In the genomic region with DNA sequence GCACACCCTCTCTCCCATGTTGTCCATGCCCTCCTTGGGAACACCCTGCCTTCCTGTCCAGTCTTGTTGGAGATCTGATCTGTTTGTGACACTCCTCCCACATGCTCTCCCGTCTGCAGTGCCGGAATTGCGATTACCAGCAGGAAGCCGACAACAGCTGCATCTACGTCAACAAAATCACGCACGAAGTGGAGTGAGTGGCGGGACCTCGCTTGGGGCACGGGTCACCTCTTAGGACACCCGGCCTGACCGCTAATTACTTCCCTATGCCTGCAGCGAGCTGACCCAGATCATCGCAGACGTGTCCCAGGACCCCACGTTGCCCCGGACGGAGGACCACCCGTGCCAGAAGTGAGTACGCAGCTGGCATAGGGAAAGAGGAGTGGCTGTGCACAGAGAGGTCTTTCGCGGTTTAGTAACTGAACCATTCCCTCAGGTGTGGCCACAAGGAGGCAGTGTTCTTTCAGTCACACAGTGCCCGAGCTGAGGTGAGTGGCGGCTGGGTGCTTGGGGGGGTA, we compare ENCODE assay signal across 8 mouse cellular contexts. TPM values are rescaled to one million over a fixed set of nuclear protein-coding genes. Genes with fewer than 3 reads are reported as not detected.
DNase-seq lines count a peak whose midpoint lies in the region; ATAC-seq and TF ChIP-seq lines count a peak whose summit lies in the region.

No protein-coding gene starts in this region.

- peak overlapping the region; percentile 98 for H3K27ac ChIP-seq in gastrocnemius, adult 2 months
- peak overlapping the region; percentile 62 for H3K27ac ChIP-seq in intestine, embryonic 16.5 days (ENCODE audit: low read length)
- peak overlapping the region; percentile 77 for H3K27ac ChIP-seq in liver, adult 2 months (replicated peaks; ENCODE audit: insufficient read depth, low read depth, low read length)
- peak overlapping the region; percentile 95 for H3K27ac ChIP-seq in midbrain, postnatal 0 days (ENCODE audit: low read depth, low read length)
- peak overlapping the region; percentile 97 for H3K27ac ChIP-seq in stomach, embryonic 15.5 days

- no peaks in the 10 kb centered on the region for H3K27me3 ChIP-seq in intestine, embryonic 16.5 days (replicated peaks; ENCODE audit: control insufficient read depth, insufficient read depth, low read length)
- no peaks in the 10 kb centered on the region for H3K27me3 ChIP-seq in liver, adult 2 months (ENCODE audit: control insufficient read depth, insufficient read depth, low read length)
- H3K27me3 ChIP-seq in midbrain, postnatal 0 days (ENCODE audit: insufficient read depth, low read length), result no peaks in the 10 kb centered on the region
- no peaks in the 10 kb centered on the region for H3K27me3 ChIP-seq in stomach, embryonic 15.5 days (replicated peaks)

- intact Hi-C loops in gastrocnemius, adult 2 months (cut with DNase I), result loop anchor here (1.0 kb wide), 1 partner anchor 48 kb away; a partner anchor contains a TSS

- H3K4me1 ChIP-seq in intestine, embryonic 16.5 days (ENCODE audit: control insufficient read depth, insufficient read depth, low read length), result peaks cover 9% of the 10 kb centered on the region
- H3K4me1 ChIP-seq in liver, adult 2 months (ENCODE audit: control insufficient read depth, insufficient read depth, low read length), result peaks cover 13% of the 10 kb centered on the region
- H3K4me1 ChIP-seq in midbrain, postnatal 0 days (ENCODE audit: insufficient read depth, low read length), result peaks cover 12% of the 10 kb centered on the region
- H3K4me1 ChIP-seq in stomach, embryonic 15.5 days, result peaks cover 16% of the 10 kb centered on the region

- 4% methylated on average over 24 of the region's 24 CpGs for WGBS in intestine, embryonic 16.5 days
- WGBS in liver, adult 2 months, result 2% methylated on average over 24 of the region's 24 CpGs
- 4% methylated on average over 24 of the region's 24 CpGs for WGBS in midbrain, postnatal 0 days
- 4% methylated on average over 24 of the region's 24 CpGs for WGBS in stomach, embryonic 15.5 days

- H3K4me2 ChIP-seq in intestine, embryonic 16.5 days (ENCODE audit: low read depth, low read length), result peak overlapping the region; percentile 75
- H3K4me2 ChIP-seq in midbrain, postnatal 0 days (ENCODE audit: low read depth, low read length, poor library complexity, severe bottlenecking), result peak overlapping the region; percentile 79
- H3K4me2 ChIP-seq in stomach, embryonic 15.5 days, result peak overlapping the region; percentile 86

- TF ChIP-seq POLR2A in liver, adult 2 months (IDR thresholded peaks at IDR 0.05; ENCODE audit: extremely low read depth, insufficient read depth, low read length), result no peak

- H3K79me2 ChIP-seq in liver, adult 2 months (ENCODE audit: control insufficient read depth, insufficient read depth, low read length), result no peaks in the 10 kb centered on the region

- peak overlapping the region; percentile 77 for H3K9ac ChIP-seq in intestine, embryonic 16.5 days (ENCODE audit: low read depth, low read length)
- peak overlapping the region; percentile 80 for H3K9ac ChIP-seq in liver, adult 2 months (ENCODE audit: low read depth, low read length)
- peak overlapping the region; percentile 72 for H3K9ac ChIP-seq in midbrain, postnatal 0 days (replicated peaks; ENCODE audit: low read length, poor library complexity, severe bottlenecking)
- H3K9ac ChIP-seq in stomach, embryonic 15.5 days, result peak overlapping the region; percentile 51

- peak; percentile 28 for ATAC-seq in intestine, embryonic 16.5 days
- peak; percentile 18; the same call in 1 of the 2 replicates for ATAC-seq in midbrain, postnatal 0 days (ENCODE audit: low FRiP score)
- peak; percentile 3; the same call in 1 of the 2 replicates for ATAC-seq in stomach, embryonic 15.5 days (ENCODE audit: insufficient read depth, low FRiP score, low read depth)

- H3K4me3 ChIP-seq in gastrocnemius, adult 2 months, result peak overlapping the region; percentile 83
- peak overlapping the region; percentile 72 for H3K4me3 ChIP-seq in intestine, embryonic 16.5 days (ENCODE audit: low read length)
- peak overlapping the region; percentile 67 for H3K4me3 ChIP-seq in liver, adult 2 months (ENCODE audit: insufficient read depth, low read depth, low read length)
- H3K4me3 ChIP-seq in midbrain, postnatal 0 days (ENCODE audit: low read depth, low read length), result peak overlapping the region; percentile 62
- H3K4me3 ChIP-seq in stomach, embryonic 15.5 days (replicated peaks), result peak overlapping the region; percentile 55

- no peaks in the 10 kb centered on the region for H3K9me3 ChIP-seq in intestine, embryonic 16.5 days (ENCODE audit: control insufficient read depth, low read length)
- no peaks in the 10 kb centered on the region for H3K9me3 ChIP-seq in midbrain, postnatal 0 days (ENCODE audit: low read length)
- H3K9me3 ChIP-seq in stomach, embryonic 15.5 days, result no peaks in the 10 kb centered on the region

- peak; percentile 53 for DNase-seq in ovary, adult 18-20 months (ENCODE audit: low spot score)
- DNase-seq in ovary, postnatal 10 days (ENCODE audit: low spot score), result no peak
- peak; percentile 68 to 88 for DNase-seq in cerebellum, postnatal 14 days
- DNase-seq in gastrocnemius, adult 2 months, result peak; percentile 65
- DNase-seq in liver, adult 2 months (ENCODE audit: extremely low read depth, low read depth, low spot score), result peak; percentile 76
- peak; percentile 63 for DNase-seq in midbrain, postnatal 0 days (ENCODE audit: low spot score)

- peak; percentile 47 for TF ChIP-seq CTCF in gastrocnemius, adult 2 months (IDR thresholded peaks at IDR 0.05)
- TF ChIP-seq CTCF in liver, adult 2 months (IDR thresholded peaks at IDR 0.05; ENCODE audit: low read depth, low read length), result peak; percentile 74
- TF ChIP-seq CTCF in midbrain, postnatal 0 days (IDR thresholded peaks at IDR 0.05), result peak; percentile 60

- peaks cover 3% of the 10 kb centered on the region; the same call in 1 of the 2 replicates for H3K36me3 ChIP-seq in intestine, embryonic 16.5 days (ENCODE audit: control insufficient read depth, insufficient read depth, low read length)
- no peaks in the 10 kb centered on the region; the same call in 1 of the 2 replicates for H3K36me3 ChIP-seq in liver, adult 2 months (ENCODE audit: control insufficient read depth, insufficient read depth, low read length)
- peaks cover 25% of the 10 kb centered on the region for H3K36me3 ChIP-seq in midbrain, postnatal 0 days (ENCODE audit: insufficient read depth, low read length)
- peaks cover 12% of the 10 kb centered on the region for H3K36me3 ChIP-seq in stomach, embryonic 15.5 days

RNA-seq across cellular contexts. Expression of a gene that starts 0.6 kb away (rescaled TPM):
- 10 to 100 TPM; 29.8 to 31.5 TPM for total RNA-seq in gastrocnemius, adult 2 months (2021)
- 139 and 142 TPM in 2 replicates for polyA plus RNA-seq in intestine, embryonic 16.5 days (2015; fragmentation: Nextera tagmentation; extraction: Ambion mirVana)
- 32.3 and 32.5 TPM in 2 replicates for total RNA-seq in liver, adult 2 months (2014; rRNA removed)
- 21.5 and 22.1 TPM in 2 replicates for polyA plus RNA-seq in liver, adult 2 months (2012; rRNA removed)
- total RNA-seq in midbrain, postnatal 0 days (2014; rRNA removed), result 127 and 149 TPM in 2 replicates
- 483 and 527 TPM in 2 replicates for polyA plus RNA-seq in midbrain, postnatal 0 days (2015; fragmentation: Nextera tagmentation; extraction: Ambion mirVana)
- polyA plus RNA-seq in stomach, embryonic 15.5 days (2015; fragmentation: Nextera tagmentation; extraction: Ambion mirVana), result 138 and 158 TPM in 2 replicates

RNA-seq across cellular contexts. Expression of a gene that starts 0.9 kb away (rescaled TPM):
- 10 to 100 TPM; 62.1 to 68.0 TPM for total RNA-seq in gastrocnemius, adult 2 months (2021)
- polyA plus RNA-seq in intestine, embryonic 16.5 days (2015; fragmentation: Nextera tagmentation; extraction: Ambion mirVana), result 99.2 and 103 TPM in 2 replicates
- 57.1 and 68.6 TPM in 2 replicates for total RNA-seq in liver, adult 2 months (2014; rRNA removed)
- polyA plus RNA-seq in liver, adult 2 months (2012; rRNA removed), result 99.9 and 109 TPM in 2 replicates
- total RNA-seq in midbrain, postnatal 0 days (2014; rRNA removed), result 93.3 and 126 TPM in 2 replicates
- 190 and 196 TPM in 2 replicates for polyA plus RNA-seq in midbrain, postnatal 0 days (2015; fragmentation: Nextera tagmentation; extraction: Ambion mirVana)
- polyA plus RNA-seq in stomach, embryonic 15.5 days (2015; fragmentation: Nextera tagmentation; extraction: Ambion mirVana), result 129 and 139 TPM in 2 replicates

RNA-seq across cellular contexts. Expression of a gene that starts 2.8 kb away (rescaled TPM):
- not detected for total RNA-seq in gastrocnemius, adult 2 months (2021)
- polyA plus RNA-seq in intestine, embryonic 16.5 days (2015; fragmentation: Nextera tagmentation; extraction: Ambion mirVana), result not detected in 2 replicates
- total RNA-seq in liver, adult 2 months (2014; rRNA removed), result not detected in 2 replicates
- 0.94 and 1.0 TPM in 2 replicates for polyA plus RNA-seq in liver, adult 2 months (2012; rRNA removed)
- total RNA-seq in midbrain, postnatal 0 days (2014; rRNA removed), result not detected in 2 replicates
- polyA plus RNA-seq in midbrain, postnatal 0 days (2015; fragmentation: Nextera tagmentation; extraction: Ambion mirVana), result not detected in 2 replicates
- not detected in 2 replicates for polyA plus RNA-seq in stomach, embryonic 15.5 days (2015; fragmentation: Nextera tagmentation; extraction: Ambion mirVana)

RNA-seq across cellular contexts. Expression of a gene that starts 34.1 kb away (rescaled TPM):
- 100 to 1,000 TPM; 178 to 186 TPM for total RNA-seq in gastrocnemius, adult 2 months (2021)
- 80.2 and 86.9 TPM in 2 replicates for polyA plus RNA-seq in intestine, embryonic 16.5 days (2015; fragmentation: Nextera tagmentation; extraction: Ambion mirVana)
- total RNA-seq in liver, adult 2 months (2014; rRNA removed), result 65.5 and 73.6 TPM in 2 replicates
- polyA plus RNA-seq in liver, adult 2 months (2012; rRNA removed), result 235 and 253 TPM in 2 replicates
- 201 and 272 TPM in 2 replicates for total RNA-seq in midbrain, postnatal 0 days (2014; rRNA removed)
- 58.0 and 62.4 TPM in 2 replicates for polyA plus RNA-seq in midbrain, postnatal 0 days (2015; fragmentation: Nextera tagmentation; extraction: Ambion mirVana)
- polyA plus RNA-seq in stomach, embryonic 15.5 days (2015; fragmentation: Nextera tagmentation; extraction: Ambion mirVana), result 106 and 111 TPM in 2 replicates

RNA-seq across cellular contexts. Expression of a gene that starts 47.2 kb away (rescaled TPM):
- under 1 TPM in 1 of 2 experiments, not detected in 1; 0.26 TPM for total RNA-seq in gastrocnemius, adult 2 months (2021)
- polyA plus RNA-seq in intestine, embryonic 16.5 days (2015; fragmentation: Nextera tagmentation; extraction: Ambion mirVana), result 0.22 and 0.37 TPM in 2 replicates
- total RNA-seq in liver, adult 2 months (2014; rRNA removed), result not detected in 2 replicates
- polyA plus RNA-seq in liver, adult 2 months (2012; rRNA removed), result not detected in 2 replicates
- 0.71 TPM in 1 of 2 replicates, not detected in the other for total RNA-seq in midbrain, postnatal 0 days (2014; rRNA removed)
- 0.38 and 0.57 TPM in 2 replicates for polyA plus RNA-seq in midbrain, postnatal 0 days (2015; fragmentation: Nextera tagmentation; extraction: Ambion mirVana)
- polyA plus RNA-seq in stomach, embryonic 15.5 days (2015; fragmentation: Nextera tagmentation; extraction: Ambion mirVana), result 0.62 and 0.65 TPM in 2 replicates
